Mouse (Mus musculus): Measurements from ENCODE around the gene Ipo4. TPM values are rescaled to one million over a fixed set of nuclear protein-coding genes. Genes with fewer than 3 reads are reported as not detected.

The Ipo4 gene
- polyA plus RNA-seq, 1 experiment, result 2.2 TPM

DNA sequence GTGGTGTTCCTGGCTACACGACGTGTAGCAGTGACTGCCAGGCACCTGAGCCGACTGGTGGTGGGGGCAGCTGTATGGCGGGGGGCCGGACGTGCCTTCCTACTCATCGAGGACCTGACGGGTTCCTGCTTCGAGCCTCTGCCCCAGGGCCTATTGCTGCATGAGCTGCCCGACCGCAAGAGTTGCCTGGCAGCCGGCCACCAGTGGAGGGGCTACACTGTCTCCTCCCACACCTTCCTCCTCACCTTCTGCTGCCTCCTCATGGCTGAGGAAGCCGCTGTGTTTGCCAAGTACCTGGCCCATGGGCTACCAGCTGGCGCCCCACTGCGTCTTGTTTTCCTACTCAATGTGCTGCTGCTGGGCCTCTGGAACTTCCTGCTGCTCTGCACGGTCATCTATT is 59.4 kb downstream of the Ipo4 start:
- H3K27me3 ChIP-seq (ENCODE audit: control insufficient read depth), result no peaks in the 10 kb centered on the region
- no peaks in the 10 kb centered on the region for H3K9me3 ChIP-seq (ENCODE audit: control insufficient read depth, low read length)
- H3K4me1 ChIP-seq (ENCODE audit: control insufficient read depth), result peaks cover 48% of the 10 kb centered on the region
- no peak for TF ChIP-seq TAL1 (IDR thresholded peaks at IDR 0.05; ENCODE audit: low read length)
- no peak for TF ChIP-seq GATA1 (IDR thresholded peaks at IDR 0.05; ENCODE audit: low read length)
- H3K36me3 ChIP-seq (ENCODE audit: control insufficient read depth), result peaks cover 17% of the 10 kb centered on the region
- no peak overlapping the region for H3K4me3 ChIP-seq (replicated peaks)

DNA sequence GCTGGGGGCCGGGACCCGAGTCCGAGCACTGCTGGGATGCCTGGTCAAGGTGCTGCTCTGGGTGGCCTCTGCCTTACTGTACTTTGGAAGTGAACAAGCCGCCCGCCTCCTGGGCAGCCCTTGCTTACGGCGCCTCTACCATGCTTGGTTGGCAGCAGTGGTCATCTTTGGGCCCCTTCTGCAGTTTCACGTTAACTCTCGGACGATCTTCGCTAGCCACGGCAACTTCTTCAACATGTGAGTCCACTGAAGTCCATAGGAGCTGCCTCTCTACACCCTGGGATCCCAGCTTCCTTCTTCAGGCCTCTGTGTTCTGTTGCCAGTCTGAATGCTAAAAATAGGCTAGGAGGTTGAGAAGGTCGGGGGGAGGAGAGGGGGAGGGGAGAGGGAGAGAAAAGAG is 60.0 kb downstream of the Ipo4 start:
- Histone ChIP-seq H3K4me3 (replicated peaks) (no peak overlapping the region), H3K36me3 (ENCODE audit: control insufficient read depth) (peaks cover 11% of the 10 kb centered on the region), H3K9me3 (ENCODE audit: control insufficient read depth, low read length) (no peaks in the 10 kb centered on the region), H3K27me3 (ENCODE audit: control insufficient read depth) (no peaks in the 10 kb centered on the region), H3K4me1 (ENCODE audit: control insufficient read depth) (peaks cover 48% of the 10 kb centered on the region)
- no peak for TF ChIP-seq TAL1 (IDR thresholded peaks at IDR 0.05; ENCODE audit: low read length)
- no peak for TF ChIP-seq GATA1 (IDR thresholded peaks at IDR 0.05; ENCODE audit: low read length)

Other genes with a start within 250 kb of the Ipo4 start
- 9.0 and 11.6 TPM in 2 replicates for gene Dhrs4, start 157.2 kb downstream of the Ipo4 start, polyA plus RNA-seq (2012)
- gene Carmil3, start 145.3 kb downstream of the Ipo4 start, polyA plus RNA-seq (2012), result 0.03 TPM in 1 of 2 replicates, not detected in the other
- gene Cpne6, start 125.5 kb downstream of the Ipo4 start, polyA plus RNA-seq (2012), result not detected in 2 replicates
- 0.01 TPM in 1 of 2 replicates, not detected in the other for gene Nrl, start 111.0 kb downstream of the Ipo4 start, polyA plus RNA-seq (2012)
- gene Pck2, start 95.7 kb downstream of the Ipo4 start, polyA plus RNA-seq (2012), result 6.1 and 9.3 TPM in 2 replicates
- 3.5 and 4.3 TPM in 2 replicates for gene Dcaf11, start 76.0 kb downstream of the Ipo4 start, polyA plus RNA-seq (2012)
- gene A730061H03Rik, start 75.6 kb downstream of the Ipo4 start, polyA plus RNA-seq (2012), result not detected in 2 replicates
- gene Fitm1, start 60.3 kb downstream of the Ipo4 start, polyA plus RNA-seq (2012), result not detected in 2 replicates
- gene Psme1, start 57.8 kb downstream of the Ipo4 start, polyA plus RNA-seq (2012), result 3.2 and 4.3 TPM in 2 replicates
- gene Emc9, start 50.7 kb downstream of the Ipo4 start, polyA plus RNA-seq (2012), result 3.5 and 3.8 TPM in 2 replicates
- 4.4 and 7.0 TPM in 2 replicates for gene Psme2, start 44.8 kb downstream of the Ipo4 start, polyA plus RNA-seq (2012)
- 0.86 and 1.1 TPM in 2 replicates for gene Rnf31, start 44.2 kb downstream of the Ipo4 start, polyA plus RNA-seq (2012)
- gene Irf9, start 32.4 kb downstream of the Ipo4 start, polyA plus RNA-seq (2012), result 3.3 and 4.8 TPM in 2 replicates
- 0.14 and 0.15 TPM in 2 replicates for gene Rec8, start 17.9 kb downstream of the Ipo4 start, polyA plus RNA-seq (2012)
- 0.01 and 0.44 TPM in 2 replicates for gene Gm49378, start 1.9 kb upstream of the Ipo4 start, polyA plus RNA-seq (2012)
- gene Tm9sf1, start 7.8 kb upstream of the Ipo4 start, polyA plus RNA-seq (2012), result 1.1 and 1.7 TPM in 2 replicates
- gene Tssk4, start 14.2 kb upstream of the Ipo4 start, polyA plus RNA-seq (2012), result 0.05 TPM in 1 of 2 replicates, not detected in the other
- gene Mdp1, start 24.6 kb upstream of the Ipo4 start, polyA plus RNA-seq (2012), result 1.0 and 1.4 TPM in 2 replicates
- 1.9 and 2.5 TPM in 2 replicates for gene Gmpr2, start 36.0 kb upstream of the Ipo4 start, polyA plus RNA-seq (2012)
- gene Nedd8, start 36.2 kb upstream of the Ipo4 start, polyA plus RNA-seq (2012), result 6.8 and 9.0 TPM in 2 replicates
- gene Tinf2, start 45.9 kb upstream of the Ipo4 start, polyA plus RNA-seq (2012), result 3.6 and 4.0 TPM in 2 replicates
- 0.03 and 0.05 TPM in 2 replicates for gene Tgm1, start 78.0 kb upstream of the Ipo4 start, polyA plus RNA-seq (2012)
- 0.28 and 0.46 TPM in 2 replicates for gene Rabggta, start 86.3 kb upstream of the Ipo4 start, polyA plus RNA-seq (2012)
- 0.64 TPM in 1 of 2 replicates, not detected in the other for gene Dhrs1, start 109.7 kb upstream of the Ipo4 start, polyA plus RNA-seq (2012)
- gene Nop9, start 109.7 kb upstream of the Ipo4 start, polyA plus RNA-seq (2012), result 1.1 and 1.5 TPM in 2 replicates
- gene Cideb, start 122.5 kb upstream of the Ipo4 start, polyA plus RNA-seq (2012), result 0.08 and 0.22 TPM in 2 replicates
- not detected in 2 replicates for gene Ltb4r2, start 125.5 kb upstream of the Ipo4 start, polyA plus RNA-seq (2012)
- gene Ltb4r1, start 130.0 kb upstream of the Ipo4 start, polyA plus RNA-seq (2012), result 0.08 and 0.13 TPM in 2 replicates
- 0.02 TPM in 1 of 2 replicates, not detected in the other for gene Adcy4, start 148.1 kb upstream of the Ipo4 start, polyA plus RNA-seq (2012)
- 0.47 and 0.58 TPM in 2 replicates for gene Ripk3, start 152.9 kb upstream of the Ipo4 start, polyA plus RNA-seq (2012)
- gene Nfatc4, start 187.2 kb upstream of the Ipo4 start, polyA plus RNA-seq (2012), result not detected in 2 replicates
- 0.01 and 0.02 TPM in 2 replicates for gene Nynrin, start 218.1 kb upstream of the Ipo4 start, polyA plus RNA-seq (2012)
- gene Cbln3, start 248.4 kb upstream of the Ipo4 start, polyA plus RNA-seq (2012), result 0.01 TPM in 1 of 2 replicates, not detected in the other
- 1.3 and 1.9 TPM in 2 replicates for gene Khnyn, start 249.0 kb upstream of the Ipo4 start, polyA plus RNA-seq (2012)